Mouse (Mus musculus) thymus, postnatal 10 days (tissue): ENCODE measurements around the gene Dpp4.

Source experiments
- DNase-seq, 2 experiments: peaks; one replicate each; pipeline ENCODE4 v3.0.0; 2021; ENCODE audit warnings: low spot score in 2 of 2

The Dpp4 gene

DNA sequence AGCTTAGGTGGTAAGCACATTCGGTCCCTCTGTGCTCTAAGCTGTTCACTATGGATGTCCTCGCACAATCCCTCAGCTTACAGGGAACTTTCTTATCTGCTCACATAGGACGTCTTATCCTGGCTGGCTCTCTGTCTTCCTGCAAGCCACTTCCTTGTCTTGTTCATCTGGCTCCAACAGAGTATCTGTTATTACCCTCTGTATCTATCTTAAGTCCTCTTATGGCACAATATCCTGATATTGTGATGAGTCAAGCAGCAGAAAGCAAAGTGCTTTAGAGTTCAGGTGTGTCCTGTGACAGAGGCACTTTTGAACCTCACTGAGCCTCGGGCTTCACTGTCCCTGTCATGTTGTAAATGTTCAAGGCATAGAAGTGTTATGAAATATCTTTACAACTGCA lies 48.4 kb downstream of the Dpp4 start:
- no peak for DNase-seq

DNA sequence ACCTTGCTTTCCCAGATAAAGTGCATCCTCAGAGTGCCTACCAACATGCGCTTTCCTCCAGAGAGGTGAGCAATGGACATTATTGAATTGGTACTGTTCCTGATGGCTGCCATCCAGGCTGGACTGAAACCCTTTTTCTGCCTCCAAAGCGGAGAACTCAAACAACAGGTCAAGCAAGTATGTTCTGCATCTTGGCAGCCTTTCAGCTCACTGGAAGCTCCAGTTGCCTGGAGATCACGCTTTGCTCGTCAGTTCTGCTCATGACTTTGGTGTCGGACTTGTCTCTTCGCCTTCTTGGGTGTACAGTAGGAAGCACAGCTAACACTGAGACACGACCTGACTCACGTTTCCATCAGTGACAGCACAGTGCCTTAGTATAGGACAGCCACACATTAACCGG lies 49.8 kb downstream of the Dpp4 start:
- DNase-seq: no peak

DNA sequence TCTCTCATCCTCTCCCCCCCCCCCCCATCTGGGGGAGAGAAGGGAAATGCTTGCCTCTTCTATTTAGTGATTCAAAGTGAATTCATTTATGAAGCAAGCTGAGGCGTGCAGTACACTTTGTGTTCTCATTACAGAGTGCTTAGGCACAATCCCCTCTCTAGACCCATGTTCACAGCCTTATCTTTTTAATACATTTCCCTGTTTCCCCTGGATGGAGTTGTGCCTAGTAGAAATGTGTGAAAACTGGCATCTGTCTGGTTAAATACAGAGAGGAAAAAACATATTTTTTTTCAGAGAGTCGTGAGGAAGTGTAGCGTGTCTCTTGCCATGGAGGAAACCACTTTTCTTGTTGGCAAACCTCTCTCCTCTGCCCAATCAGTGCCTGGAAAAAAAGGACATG lies 50.5 kb downstream of the Dpp4 start:
- no peak for DNase-seq

DNA sequence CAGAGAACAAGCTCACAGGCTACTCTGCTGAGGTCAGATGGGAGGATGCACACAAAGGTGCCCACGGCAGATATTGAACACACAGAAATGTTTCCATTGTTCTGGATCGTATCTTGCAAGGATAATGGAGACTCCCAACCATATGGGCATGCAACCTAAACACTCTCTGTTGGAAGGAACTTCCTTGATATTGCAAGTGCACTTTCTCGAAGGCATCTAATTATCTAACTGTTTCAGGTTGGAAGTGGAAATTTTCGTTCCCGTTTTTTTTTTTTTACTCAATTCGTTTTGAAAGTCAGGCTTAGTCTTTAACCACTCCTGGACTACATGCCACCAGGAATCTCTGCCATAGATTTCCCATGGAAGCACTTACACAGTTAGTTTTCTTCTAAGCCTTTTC lies 51.2 kb downstream of the Dpp4 start:
- DNase-seq: no peak

DNA sequence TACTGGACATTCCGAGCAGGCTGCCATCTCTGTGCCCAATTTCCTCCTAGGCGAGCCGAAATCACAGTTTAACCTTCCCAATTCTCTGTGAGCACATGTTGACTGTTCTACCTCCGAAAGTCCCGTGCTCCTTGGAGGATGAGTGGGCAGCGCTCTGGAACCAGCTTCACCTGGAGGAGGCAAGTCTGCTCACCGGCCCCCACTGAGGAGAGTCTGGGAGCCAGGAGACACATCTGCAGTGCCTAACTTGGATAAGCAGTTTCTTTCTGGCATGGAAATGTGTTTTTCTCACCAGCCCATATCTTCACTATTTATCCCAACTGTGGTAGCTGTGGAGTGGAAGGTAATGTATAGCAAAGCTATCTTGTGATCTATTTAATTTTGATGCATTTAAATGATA lies 54.8 kb downstream of the Dpp4 start:
- no peak for DNase-seq

DNA sequence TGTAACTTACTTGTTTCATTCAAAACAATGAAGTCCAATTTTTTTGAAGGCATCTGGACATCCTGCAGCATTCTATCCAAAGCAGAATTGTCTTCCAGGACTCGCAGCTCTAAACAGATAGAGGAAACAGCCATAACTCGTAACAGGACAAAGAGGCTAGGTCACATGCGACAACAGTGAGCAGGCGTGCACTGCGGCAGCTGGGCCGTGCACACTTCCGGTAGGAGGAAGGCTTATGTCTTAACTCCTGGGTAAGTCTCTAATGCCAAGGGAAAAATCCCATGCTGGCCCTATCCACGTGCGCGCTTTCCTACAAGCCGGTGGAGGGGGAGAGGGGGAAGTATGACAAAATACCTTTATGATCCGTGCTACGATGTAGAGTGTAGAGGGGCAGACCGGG lies 55.4 kb downstream of the Dpp4 start:
- no peak for DNase-seq

DNA sequence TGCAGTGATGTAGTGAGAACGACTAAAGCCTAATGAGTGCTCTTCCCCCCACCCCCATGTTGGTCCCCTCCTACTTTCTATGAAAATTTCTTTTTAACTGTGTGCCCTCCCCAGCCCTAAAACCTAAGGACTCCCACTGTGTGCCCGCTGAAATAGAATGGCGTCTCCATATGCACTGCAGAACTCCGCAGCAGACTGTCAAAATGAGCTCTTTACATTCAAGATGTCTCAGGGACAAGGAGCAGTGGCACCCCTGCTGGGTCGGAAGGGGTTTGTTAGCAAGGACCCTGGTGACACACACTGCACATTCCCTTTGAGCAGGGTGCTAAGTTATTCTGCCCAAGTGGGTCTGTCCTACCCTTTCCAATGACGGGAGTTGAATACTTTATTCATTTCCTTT lies 56.3 kb downstream of the Dpp4 start:
- no peak for DNase-seq

DNA sequence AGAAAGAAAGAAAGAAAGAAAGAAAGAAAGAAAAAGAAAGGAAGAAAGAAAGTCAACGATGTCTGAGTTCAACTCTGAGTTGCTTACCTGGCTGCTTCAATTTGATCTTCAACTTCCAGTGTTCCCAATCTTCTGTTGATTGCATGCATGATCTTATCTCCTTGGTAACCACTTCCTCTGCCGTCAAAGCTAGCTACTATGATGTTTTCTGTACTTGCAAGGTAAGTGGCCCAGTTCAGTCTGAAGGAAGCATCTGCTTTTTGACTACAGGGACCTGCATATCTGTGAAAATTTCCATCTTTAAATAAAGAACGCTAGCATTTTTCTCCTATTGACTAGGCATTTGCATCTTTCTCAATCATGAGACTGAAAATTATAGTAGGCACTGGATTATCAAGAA lies 60.0 kb downstream of the Dpp4 start:
- DNase-seq: peak; percentile 40 to 43

DNA sequence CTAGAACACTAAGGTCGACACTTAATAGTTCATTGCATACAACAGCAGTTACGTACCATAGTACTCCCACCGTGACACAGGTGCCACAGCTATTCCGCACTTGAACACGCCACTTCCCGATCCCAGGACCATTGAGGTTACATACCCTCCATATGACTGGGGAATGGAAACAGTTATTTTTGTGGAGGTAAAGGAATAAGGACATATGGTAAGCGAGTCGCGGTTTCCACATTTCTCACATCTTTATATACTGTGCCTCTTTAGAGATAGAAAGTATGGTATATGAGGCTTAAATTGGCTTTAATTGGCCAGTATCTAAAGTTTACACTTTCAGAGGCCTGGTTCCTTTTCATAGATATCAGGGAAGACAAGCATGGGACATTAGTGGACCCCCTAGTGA lies 64.3 kb downstream of the Dpp4 start:
- DNase-seq: no peak

DNA sequence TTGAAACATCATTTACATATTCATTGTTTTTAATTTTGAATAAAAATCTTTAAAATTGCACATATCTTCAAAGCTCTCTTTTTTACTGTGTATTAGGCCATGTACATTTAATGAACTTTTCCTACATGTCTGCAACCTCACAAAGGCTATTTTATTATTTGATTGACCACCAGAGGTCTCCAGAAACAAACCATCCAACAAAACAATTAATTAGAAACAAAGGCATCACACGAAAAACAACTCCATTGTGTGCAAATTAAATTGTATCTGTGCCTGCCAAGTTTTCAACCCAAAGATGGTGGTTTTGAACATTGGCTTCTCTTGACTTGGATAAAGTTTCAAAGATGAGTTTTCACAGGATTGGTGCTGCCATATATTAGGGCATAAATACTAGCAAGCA lies 65.3 kb downstream of the Dpp4 start:
- DNase-seq: no peak

DNA sequence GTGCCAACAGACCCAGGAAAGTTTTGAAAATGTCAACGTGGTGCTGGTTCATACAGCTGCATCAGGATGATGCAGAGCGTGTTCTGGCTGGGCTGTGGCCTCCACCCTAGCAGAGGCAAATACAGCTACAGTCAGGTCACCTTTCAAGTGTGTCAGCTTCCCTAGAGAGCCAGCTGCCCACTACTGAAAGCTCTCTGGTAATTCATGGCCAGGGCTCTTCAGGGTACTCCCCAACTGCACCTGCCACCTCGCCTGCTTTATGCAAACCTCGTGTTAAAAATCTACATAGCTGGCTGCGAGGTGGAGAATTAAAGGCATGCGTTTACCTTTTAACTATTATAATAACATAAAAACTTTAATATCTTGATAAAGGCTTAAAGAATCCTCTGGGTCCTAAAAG lies 67.7 kb downstream of the Dpp4 start:
- no peak for DNase-seq

DNA sequence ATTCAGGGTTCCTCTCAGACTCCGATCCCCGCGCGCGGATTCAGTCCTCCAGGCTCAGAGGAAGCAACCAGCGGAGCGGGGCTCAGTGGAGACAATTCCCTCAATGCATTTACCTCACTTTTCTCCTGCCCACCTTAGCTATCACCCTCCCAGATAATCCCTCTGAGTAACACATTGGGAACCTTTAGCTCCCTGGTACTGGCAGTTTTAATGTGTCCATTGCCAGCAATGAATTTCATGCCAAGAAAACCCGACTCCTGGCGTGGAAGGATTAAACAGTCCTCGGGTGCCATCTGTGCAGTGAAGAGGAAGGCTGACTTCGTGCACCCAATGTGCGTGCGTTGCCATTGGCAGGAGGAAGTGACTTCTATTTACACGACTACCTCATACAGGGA lies 70.3 kb downstream of the Dpp4 start:
- DNase-seq: no peak

DNA sequence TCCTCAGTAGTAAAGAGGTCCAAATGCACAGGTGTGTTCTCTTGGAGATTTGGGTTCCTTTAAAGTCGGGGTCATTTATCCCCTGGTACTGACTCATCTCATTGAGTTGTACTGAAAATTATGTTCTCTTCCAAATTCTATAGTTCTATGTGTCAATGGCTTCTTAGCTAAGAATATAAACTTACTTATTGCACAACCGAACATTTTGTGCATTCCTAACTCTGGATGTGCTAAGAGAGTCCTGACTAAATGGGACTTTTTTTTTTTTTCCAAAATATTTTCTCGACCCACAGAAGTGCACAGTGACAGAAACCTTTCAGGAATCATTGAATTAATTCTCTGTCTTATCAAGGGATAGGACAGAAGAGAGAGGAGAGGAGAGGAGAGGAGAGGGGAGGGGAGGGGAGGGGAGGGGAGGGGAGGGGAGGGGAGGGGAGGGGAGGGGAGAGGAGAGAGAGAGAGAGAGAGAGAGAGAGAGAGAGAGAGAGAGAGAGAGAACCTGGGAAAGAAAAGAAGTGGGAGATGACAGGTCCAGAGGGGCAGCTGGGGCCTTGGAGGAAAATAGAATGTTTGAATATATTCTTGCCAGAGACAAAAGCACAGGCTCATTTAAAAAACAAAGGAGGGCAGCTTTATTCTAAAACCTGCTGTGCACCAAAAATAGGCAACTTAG lies 70.8 kb downstream of the Dpp4 start:
- DNase-seq: no peak

DNA sequence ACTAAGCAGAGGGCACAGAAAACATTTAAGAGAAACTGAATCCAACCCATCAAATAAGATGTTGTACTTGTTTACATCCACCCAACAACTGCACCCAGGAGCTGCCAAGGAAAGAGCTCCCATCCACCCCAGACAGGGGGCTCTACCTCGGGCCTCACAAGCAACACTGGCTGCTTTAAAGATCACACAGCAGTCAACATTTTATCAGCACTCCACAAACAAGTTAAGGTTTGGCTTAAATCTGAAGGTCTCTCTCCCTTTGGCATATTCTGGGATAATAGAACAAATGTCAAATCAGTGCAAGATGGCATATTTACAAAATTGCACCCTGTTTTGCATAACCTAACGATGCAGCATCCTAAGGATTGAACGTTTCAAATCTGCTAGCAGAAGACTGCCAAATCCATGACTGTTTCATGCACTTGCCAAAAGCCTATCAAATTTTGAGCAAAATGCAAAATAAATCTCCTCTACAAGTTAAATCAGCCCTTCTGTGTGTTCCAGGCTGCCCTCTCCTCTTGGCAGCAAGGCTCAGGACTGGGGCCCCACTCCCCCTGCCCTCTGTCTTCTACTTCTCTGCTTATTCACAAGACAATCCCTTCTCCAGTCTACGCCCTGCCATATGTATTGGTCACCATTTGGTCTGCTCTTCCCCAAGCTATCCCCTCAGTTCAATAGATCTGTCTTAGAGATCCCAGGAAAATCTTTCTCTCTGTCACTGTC lies 72.6 kb downstream of the Dpp4 start:
- DNase-seq: no peak

DNA sequence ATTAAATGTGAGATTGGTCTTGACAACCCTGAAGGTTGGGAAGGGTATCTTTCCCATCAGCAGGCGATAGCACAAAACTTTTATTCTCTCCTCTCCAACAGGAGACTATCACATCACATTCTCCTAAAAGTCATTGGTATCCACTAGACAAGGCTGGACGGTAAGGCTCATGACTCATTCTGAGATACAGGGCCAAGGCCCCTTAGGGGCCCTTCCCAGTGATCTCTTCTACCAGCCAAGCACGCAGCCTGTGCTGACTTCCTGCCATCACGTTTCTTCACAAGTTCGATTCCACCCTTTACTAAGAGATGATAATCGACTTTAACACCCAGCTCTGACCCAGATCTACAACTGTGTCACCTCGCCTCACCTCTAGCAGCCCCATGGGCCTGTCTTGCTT lies 74.9 kb downstream of the Dpp4 start:
- no peak for DNase-seq

DNA sequence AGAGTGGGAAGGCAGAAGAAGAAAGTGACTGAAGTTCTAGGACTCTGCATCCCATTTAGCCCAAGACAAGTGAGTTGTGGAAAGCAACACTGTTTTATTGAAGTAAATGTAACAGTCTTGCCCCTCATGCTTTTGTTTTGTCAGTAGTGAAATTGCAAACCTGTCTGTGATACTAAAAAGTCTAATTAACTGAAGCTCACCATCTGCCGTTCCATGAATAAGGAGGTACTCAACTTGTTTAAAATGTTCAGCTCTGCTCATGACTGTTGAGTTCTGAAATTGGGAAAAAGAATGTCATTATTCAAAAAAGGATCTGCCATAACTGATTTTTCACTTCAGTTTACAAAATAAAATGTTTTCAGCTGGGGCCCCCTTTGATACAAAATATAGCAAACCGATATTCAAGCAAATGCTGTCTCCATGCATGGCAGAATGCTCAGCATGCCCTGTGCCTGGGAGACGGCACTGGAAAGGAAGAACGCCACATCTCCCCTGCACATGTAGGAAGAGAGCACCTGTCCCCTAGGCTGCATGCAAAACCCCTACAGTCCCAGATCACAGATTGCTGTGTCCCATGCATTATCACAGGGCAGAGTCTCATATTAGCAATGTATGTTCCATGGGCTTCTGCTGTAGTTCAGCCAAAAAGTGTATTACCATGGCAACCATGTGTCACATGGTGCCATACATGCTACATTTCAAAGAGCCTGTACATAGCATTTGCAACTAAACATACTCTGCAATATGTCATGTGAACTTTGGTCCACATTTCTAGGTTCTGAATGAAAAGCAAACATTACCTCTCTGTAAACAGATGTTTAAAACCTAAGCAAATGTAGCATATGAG lies 77.4 kb downstream of the Dpp4 start:
- no peak for DNase-seq

DNA sequence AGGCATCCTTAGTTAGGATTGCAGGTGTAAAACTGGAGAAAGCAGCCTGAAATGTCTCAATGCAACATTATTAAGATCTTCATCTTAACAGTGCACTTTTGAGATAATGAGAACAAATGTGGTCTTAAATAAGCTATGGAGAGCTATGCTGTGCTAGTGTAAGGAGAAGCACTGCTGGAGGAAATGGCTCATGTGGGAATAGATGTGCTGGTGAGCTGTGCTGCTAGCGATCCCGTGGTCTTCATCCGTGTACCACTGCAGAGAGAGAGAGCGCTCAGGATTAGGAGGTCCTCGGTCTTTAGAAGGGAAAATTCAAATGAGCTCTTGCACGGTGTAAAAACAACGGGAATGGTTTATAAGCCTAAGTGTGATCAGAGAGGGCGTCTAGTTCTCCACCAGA lies 79.6 kb downstream of the Dpp4 start:
- no peak for DNase-seq

DNA sequence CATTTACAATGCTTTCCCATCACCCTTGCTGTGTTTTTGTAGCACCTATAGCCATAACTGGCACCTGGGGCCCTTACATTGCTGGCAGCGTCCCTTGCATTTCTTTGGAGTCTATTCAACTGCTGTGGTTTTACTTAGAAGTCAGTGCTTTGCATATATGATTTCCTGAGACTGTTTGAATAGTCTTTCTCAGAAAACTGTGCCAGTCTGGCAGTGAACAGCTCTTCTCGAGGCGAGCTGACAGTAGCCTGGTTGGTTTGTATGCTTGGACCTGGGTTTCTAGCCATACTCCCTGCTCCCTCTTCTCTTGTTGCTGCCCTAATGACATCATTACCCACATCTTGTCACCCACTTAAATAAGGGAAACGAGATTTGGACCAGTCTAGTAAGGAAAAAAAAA lies 80.1 kb downstream of the Dpp4 start:
- DNase-seq: no peak

DNA sequence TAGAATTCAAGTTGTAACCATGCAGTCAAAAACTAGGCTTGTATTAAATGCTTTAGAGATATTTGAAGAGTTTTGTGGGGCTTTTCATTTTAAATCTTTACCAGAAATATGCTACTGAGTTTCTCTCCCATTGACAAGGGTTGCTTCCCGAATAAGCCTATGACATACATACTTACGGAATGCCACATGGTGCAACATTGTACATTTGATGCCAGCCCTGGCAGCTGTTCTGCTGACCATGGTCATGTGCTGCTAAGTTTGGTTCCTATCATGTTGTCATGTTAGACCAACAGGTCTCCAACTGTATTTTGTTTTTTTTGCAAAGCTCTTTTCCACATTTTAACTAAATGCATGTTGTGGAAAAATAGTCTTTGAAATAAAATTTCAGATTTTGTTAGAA lies 86.6 kb downstream of the Dpp4 start:
- no peak for DNase-seq

DNA sequence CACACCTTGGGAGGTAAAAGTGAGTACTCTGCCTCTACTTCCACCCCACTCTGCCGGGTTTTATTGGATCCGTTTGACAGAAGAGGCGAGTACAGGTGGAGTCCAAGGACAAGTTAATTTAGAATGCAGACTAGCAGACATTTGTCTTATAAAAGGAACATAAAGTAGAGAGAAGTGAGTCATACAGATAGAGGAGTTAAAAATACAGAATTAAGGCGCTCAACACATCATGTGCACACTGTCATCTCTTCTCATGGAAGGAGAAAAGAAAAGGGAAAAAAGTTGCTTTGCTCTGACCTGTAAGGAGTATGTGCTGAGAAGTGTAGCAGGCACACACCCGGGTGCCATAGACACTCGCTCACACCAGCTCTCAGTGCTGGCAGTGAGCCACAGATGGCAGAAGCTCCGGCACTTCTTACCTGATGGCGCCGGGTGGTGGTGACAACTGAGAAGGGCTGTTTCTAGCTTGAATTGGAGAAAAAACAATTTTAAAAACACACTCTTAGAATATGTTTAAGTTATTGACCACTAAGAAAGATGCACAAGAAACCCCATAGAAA lies 88.9 kb downstream of the Dpp4 start:
- no peak for DNase-seq

DNA sequence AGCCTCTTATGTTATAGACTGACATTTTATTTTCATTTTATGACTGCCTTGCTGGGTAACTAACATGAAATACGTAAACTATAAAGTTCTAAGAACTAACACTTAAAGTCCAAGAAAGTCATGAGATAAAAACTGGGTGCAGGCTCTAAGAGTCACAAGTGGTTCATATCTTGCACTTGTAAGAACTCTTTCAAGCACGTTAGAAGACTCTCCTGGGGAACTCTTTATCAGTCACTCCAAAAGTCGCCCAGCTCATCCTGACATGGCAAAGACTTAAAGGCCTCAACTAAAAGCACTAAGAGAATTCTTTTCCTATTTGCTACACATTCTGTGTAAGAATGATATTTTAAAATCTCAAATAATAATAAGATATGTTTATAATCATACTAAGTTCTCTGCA lies 92.5 kb downstream of the Dpp4 start:
- DNase-seq: no peak

DNA sequence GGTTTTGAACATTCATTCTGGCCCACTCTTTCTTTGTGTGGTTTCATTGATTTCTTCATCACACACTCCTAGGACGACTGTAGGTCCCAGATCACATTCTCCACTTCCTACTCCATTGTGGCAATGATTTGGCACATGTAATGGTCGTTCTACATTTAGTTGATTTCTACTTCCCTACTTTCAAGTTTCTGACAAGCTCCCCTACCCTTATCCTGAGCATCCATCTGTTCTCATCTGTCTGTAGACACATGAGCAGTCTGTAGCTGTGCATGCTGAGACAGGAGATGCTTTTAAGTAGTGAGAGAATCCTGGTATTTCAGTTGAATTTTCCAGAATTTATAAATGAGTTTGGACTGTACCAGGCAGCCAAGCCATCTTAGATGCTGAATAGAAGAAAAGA lies 95.1 kb downstream of the Dpp4 start:
- DNase-seq: no peak

DNA sequence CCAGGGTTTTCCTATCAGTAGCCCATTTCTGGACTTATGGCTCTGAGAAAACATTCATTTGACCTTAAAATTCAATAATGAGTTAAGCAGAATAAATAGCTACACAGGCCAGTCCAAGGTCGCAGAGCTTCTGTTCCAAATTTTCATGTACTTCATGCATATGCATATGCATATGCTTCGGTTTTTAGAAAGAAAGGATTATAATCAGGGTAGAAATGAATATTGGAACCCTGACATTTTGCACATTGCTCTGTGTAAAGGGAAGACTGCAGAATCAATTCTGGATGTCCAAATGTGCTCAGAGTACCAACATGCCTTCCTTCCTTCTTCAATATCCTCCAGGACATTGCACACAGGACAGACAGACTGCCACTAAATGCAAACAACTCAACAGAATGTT lies 104.6 kb downstream of the Dpp4 start:
- DNase-seq: no peak
